Mouse (Mus musculus) right cerebral cortex, adult 2 months (tissue): ENCODE results near the gene Ypel2.

Experiments
- DNase-seq, 2 experiments: peaks; one replicate each; pipeline ENCODE4 v3.0.0; 2021 to 2022; ENCODE audit warnings: low spot score in 2 of 2

Ypel2 gene

DNA sequence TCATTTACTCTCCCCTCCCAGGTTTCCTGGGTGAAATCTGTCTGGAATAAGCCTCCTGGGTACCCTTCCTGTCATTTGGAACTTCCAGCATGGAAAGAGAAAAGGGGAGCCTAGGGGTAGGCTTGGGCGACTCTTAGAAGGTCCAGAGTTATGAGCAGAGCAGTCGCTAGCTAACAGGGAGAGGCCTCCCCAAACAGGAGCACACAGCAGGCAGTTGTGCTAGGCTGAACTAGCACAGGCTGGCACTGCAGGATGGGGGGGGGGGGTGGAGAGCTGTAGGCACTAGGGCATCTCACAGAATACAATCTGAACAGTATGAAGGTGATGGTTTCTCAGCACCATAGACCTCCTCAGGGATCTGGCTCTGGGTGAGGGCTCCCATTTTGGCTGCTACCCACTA, 31.1 kb downstream of the Ypel2 start:
- no peak for DNase-seq

DNA sequence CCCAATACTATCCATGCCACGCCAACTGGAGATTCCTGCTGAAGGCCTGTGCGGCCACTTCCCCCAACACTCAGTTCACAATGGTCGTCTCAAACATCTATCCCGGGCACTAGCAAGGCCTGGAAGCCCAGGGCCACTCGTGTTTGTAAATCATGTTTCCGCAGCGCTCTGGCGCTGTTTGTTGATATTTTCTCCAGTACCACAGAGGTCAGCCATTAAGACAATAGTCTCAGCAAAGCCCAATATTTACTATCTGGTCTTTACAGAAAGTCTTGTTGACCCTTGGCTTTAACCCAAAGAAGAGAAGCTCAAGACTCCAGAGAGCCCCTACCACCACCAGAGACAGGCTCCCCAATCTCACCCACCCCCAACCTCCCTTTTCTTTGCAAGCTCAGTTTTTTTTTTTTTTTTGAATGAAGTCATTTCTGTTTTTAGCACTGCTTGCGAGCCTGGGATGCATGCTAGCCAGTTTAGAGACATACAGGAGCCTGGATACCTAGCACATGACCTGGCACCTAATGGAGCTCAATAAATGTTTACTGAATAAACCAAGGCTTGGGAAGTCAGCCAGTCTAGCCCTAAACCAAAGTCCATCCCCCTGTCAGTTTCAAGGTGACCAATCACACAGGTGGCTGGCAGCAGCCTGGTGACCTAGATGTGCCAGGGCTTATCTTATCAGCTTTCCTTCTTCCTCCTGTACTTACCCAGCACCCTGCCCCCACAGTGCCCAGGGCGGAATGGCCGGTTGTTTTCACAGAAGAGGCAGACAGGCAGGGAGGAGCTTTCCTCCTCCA, 31.8 kb downstream of the Ypel2 start:
- peak in 1 of 2 experiments; percentile 39 for DNase-seq

DNA sequence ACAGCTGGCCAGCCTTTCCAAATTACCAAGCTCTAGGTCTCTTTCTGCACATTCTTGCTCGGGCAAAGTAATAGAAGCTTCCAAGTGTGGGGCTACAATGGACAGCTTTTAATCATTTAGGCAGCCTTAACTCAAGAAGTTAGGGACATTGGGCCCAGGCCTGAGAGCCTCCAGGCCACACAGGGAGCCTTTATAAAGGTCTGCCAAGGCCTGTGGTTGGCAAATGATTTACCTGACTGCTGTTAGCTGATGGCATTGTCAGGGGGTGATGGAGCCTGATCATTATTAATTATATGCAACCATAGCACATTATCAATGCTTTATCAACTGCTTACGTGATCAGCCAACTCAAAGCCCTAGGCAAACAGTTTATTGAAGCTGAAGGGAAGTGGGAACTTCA, 33.2 kb downstream of the Ypel2 start:
- no peak for DNase-seq

- DNase-seq, result peak in 1 of 2 experiments; percentile 17
Observed at GRCm38 (mm10) chr11:86958721-86959675, 34.5 kb downstream of the Ypel2 start.

- peak in 1 of 2 experiments; percentile 14 for DNase-seq
Observed at GRCm38 (mm10) chr11:86958182-86958581, 35.3 kb downstream of the Ypel2 start.

- DNase-seq, result no peak
Observed at GRCm38 (mm10) chr11:86956363-86956762, 37.1 kb downstream of the Ypel2 start.

DNA sequence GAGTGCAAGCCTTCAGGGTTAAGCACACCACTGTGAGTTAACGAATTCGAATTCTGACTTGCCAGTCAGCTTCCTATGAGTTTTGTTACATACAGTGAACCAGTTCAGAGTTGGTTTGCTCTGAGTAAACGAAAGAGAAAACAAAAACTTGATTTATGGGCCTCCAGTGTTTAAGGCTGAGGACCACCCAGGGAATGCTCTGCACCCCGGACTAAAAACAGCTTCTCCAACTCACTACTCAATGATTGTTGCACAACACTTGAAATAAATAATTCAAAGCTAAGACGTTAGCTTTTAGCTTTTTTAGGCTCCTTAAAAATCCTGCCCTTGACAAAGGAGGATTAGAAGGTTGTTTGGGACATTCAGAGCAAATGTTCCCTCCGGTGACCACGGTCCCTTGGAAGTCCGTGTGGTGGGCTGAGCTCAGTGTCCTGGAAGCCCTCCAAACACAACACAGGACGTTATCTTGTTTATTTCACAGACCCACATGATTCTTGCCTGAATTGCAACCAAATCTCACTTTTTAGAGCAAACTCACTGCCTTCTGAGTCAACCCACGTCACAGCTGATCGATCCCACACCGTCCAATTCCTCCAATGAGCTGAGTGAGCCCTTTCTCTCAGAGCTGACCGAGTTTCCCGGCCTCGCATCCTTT, 38.8 kb downstream of the Ypel2 start:
- no peak for DNase-seq

- no peak for DNase-seq
Observed at GRCm38 (mm10) chr11:86953096-86953495, 40.4 kb downstream of the Ypel2 start.

DNA sequence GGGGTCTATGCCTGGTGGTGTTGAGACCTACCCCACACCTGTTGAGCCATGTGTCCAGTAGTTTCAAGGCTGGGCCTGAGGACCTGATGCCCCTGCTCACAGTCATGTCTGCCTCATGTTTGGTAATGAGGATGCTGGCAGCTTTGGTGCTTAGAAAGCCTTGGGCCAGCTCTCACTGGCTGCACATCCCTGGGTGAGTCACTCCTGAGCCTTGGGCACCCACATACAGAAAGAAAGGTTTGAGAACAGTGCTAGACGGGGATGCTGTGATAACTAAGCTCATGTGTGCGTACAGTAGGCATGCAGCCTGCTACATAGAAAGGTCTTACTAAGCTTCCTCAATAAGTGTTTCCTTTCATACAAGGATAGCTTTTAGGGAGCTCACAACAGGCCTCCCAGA, 40.8 kb downstream of the Ypel2 start:
- no peak for DNase-seq

DNA sequence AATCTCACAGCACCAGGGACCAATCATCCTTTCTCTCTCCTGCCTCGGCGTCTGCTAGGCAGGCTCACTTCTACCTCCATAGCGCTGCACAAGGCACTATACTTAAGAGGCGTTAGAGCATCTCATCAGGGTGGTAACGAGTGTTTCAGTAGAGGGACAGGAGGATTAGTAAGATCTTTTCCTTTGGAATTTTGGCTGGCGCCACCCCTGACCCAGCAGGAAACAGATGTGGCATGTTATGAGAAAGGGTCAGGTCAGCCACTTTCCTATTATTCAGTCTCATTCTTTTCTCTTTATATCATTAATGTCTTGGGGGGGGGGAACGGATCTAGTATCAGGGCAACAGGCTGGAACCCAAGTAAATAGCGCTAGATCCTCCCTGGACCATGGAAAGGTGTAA, 41.8 kb downstream of the Ypel2 start:
- no peak for DNase-seq

DNA sequence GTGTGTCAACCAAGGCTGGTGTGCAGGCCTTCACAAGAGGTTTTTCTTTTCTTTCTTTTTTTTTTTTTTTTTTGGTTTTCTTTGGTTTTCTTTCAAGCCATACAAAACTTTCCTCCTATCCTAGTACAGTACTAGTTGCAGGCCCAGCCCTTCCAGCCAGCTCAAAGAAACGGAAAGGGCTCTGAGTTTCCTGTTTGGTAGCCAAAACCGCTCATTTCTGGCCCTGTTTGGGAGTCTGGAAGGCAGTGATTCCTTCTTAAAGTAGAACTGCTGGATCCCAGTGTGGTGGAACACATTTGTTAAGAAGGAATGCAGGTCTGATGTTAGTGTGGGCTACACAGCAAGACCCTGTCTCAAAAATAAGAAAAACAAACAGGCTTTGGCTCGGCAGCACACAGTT, 43.0 kb downstream of the Ypel2 start:
- no peak for DNase-seq

DNA sequence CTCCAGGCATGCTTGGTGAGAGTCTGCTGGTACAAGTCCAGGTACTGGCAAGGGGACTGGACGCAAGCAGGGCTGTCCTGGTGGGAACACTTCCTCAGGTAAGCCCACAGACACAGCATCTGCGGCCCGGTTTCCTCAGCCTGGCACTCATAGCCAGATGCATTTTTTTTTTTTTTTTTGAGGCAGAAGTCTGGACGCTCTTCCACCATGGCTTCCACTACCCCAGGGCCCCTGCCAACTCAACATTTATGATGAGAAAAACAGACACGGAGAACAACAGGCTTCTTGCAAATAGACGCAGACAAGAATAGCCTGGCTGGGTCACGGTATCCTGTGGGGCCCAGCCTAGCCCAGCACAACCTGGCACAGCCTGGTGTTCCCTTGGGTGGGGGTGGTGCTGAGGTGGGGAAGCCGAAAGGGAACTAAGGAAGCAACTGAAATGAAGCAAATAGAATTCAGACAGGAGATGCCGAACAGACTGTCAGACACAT, 43.5 kb downstream of the Ypel2 start:
- no peak for DNase-seq

DNA sequence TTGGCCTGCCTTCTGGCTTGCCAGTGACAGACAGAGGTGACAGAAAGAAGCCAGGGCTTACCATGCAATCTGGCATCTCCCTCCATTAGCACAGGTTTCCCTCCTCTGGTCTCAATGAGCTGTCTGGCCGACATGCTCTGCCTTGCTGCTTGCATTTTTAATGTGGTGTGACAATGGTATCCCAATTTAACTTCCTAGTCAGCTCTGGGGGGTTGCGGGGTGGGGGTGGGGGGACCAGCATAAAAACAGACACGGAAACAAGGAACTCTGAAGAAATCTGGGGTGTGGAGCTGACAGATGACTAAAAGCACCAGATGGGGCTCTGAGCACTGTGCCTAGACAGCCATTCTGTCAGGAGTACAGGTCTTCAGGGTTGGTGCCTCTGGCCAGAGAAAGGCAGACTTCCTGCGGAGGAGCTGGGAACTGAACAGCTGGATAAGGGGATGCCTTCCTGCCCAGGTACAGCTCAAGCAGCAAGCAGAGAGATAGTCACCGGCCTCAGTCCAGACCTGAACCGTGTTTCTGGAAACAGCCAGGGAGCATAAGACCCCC, 46.8 kb downstream of the Ypel2 start:
- DNase-seq, result no peak

- DNase-seq, result no peak
Observed at GRCm38 (mm10) chr11:86945933-86946332, 47.6 kb downstream of the Ypel2 start.

DNA sequence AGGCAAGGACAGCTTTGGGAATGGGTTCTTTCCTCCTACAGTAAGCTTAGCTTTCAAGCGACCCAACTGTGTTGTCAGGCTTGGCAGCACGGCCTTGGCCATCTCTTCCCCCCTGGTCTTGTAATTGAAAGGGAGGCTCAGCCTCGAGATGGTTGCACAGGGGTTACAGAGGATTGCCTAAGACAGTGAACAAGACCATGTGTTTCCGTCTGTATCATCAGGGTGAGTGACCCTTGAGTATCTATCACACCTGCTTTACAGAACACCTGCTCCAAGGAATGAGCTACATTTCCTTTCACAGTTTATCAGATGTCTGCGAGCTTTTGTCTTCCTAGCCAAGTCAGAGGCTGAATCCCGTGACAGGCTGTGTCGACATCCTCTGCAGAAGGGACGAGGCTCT, 48.4 kb downstream of the Ypel2 start:
- no peak for DNase-seq

GRCm38 (mm10) chr11:86944539-86944938, 49.0 kb downstream of the Ypel2 start:
- DNase-seq, result peak; percentile 77 to 78

- DNase-seq, result no peak
Observed at GRCm38 (mm10) chr11:86941904-86942303, 51.6 kb downstream of the Ypel2 start.

DNA sequence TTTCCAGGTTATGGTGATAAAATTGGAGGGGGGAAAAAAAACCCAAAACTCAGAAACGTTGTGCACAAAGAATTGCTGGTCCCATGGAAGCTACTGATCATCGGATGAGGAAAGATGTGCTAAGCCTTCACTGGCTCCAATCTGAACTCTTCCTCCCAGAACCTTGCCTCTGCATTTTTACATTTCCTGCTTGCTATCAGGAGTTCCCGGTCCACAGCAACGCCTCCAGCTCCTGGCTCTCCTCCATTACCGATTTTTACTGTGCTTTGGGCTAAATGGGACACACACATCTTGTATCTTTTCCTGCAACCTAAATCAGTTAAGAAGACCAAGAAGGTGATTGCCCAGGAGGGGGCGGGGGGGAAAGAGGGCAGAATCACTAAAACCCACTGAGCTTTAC, 54.0 kb downstream of the Ypel2 start:
- DNase-seq, result no peak

DNA sequence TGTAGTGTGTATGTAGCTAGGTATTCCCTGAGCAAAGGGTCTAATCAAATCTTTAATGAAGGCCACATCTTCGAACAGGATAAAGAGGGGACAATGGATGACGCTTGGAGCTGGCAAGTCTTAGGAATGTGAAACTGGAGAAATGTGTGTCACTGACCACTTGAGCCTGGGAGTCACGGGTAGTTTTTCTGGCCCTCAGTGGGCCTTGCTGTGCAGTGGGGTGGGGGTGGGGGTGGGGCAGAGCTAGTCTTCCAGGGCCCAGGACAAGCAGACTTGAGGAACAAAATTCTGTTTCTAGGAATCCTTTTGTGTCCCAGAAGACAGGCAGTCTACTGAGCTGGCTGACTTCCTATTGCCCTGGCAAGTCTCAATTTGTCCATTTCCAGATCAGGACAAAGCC, 55.0 kb downstream of the Ypel2 start:
- DNase-seq, result no peak

- DNase-seq, result no peak
Observed at GRCm38 (mm10) chr11:86938108-86938507, 55.4 kb downstream of the Ypel2 start.

DNA sequence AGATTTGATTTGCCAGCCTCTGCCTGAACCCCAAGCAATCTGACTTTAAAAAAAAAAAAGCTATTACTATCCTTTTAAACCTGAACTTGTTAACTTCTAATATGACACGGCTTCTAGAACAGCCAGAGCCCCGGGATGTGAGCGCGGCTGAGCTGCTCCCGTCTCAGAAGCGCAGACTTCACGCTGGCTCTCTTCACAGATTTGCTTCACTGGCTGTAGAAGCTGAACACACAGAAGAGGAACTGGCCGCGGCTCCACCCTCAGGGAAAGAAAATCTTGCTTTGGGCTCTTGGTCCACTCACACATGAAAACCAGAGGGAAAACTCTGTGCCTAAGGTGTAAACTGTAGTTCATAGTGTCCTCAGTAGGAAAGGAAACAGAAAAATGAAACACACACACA, 56.6 kb downstream of the Ypel2 start:
- no peak for DNase-seq

GRCm38 (mm10) chr11:86934895-86935294, 58.6 kb downstream of the Ypel2 start:
- no peak for DNase-seq
